Mouse (Mus musculus) MN1 (cell line): ENCODE results near the gene Olfr700.
"Not testable (repeated sequence)": the region's sequence is repeated elsewhere in the genome, so short reads cannot be mapped to it uniquely, and the experiment has no call there.

Experiments
- DNase-seq: peaks from one replicate; pipeline ENCODE4 v3.0.0-alpha.2; 2016; ENCODE audit warnings: low spot score

The Olfr700 gene

GRCm38 (mm10) chr7:106808734-106809133 is at the start of gene Olfr700:
Olfr700 (minus strand) TSS chr7:106808834.
- no peak for DNase-seq

- no peak for DNase-seq
Observed at GRCm38 (mm10) chr7:106843060-106843459, 34.4 kb upstream of the Olfr700 start, which contains the start of gene Olfr703. Olfr703 (plus strand) TSS chr7:106843360.

- DNase-seq: no peak
Observed at GRCm38 (mm10) chr7:106833793-106834192, 25.2 kb upstream of the Olfr700 start, which contains the start of gene Olfr702. Olfr702 (minus strand) TSS chr7:106833893.

- DNase-seq: no peak
Observed at GRCm38 (mm10) chr7:106818414-106818813, 9.8 kb upstream of the Olfr700 start.

- DNase-seq: no peak
Observed at GRCm38 (mm10) chr7:106815775-106816174, 7.1 kb upstream of the Olfr700 start.

- no peak for DNase-seq
Observed at GRCm38 (mm10) chr7:106813829-106814228, 5.2 kb upstream of the Olfr700 start, which contains the start of gene Olfr701. Olfr701 (plus strand) TSS chr7:106814129.

GRCm38 (mm10) chr7:106793098-106793497 is 15.5 kb downstream of the Olfr700 start, which contains the start of gene Olfr699:
Olfr699 (minus strand) TSS chr7:106793198.
- no peak for DNase-seq

- DNase-seq: no peak
Observed at GRCm38 (mm10) chr7:106788330-106788729, 20.3 kb downstream of the Olfr700 start.

GRCm38 (mm10) chr7:106761008-106761407 is 47.6 kb downstream of the Olfr700 start:
- not testable (repeated sequence) for DNase-seq

GRCm38 (mm10) chr7:106758800-106759199 is 49.8 kb downstream of the Olfr700 start:
- no peak for DNase-seq
